Mouse (Mus musculus) kidney, adult 8-10 months (tissue): ENCODE results near the gene Manba.

Source experiments
- DNase-seq, 2 experiments: peaks; one replicate each; pipeline ENCODE4 v3.0.0; 2022

Manba gene

GRCm38 (mm10) chr3:135586060-135586459 lies 100.6 kb downstream of the Manba start:
- no peak for DNase-seq

- DNase-seq: no peak
Measured at GRCm38 (mm10) chr3:135586471-135586880, 101.1 kb downstream of the Manba start.

GRCm38 (mm10) chr3:135590471-135590870 lies 105.1 kb downstream of the Manba start:
- DNase-seq: no peak

GRCm38 (mm10) chr3:135591376-135591775 lies 106.0 kb downstream of the Manba start:
- no peak for DNase-seq

GRCm38 (mm10) chr3:135592011-135592410 lies 106.6 kb downstream of the Manba start:
- DNase-seq: no peak

GRCm38 (mm10) chr3:135594238-135594917 lies 109.0 kb downstream of the Manba start:
- DNase-seq: no peak

GRCm38 (mm10) chr3:135597014-135597413 lies 111.6 kb downstream of the Manba start:
- no peak for DNase-seq

- DNase-seq: no peak
Measured at GRCm38 (mm10) chr3:135598355-135598754, 112.9 kb downstream of the Manba start.

- no peak for DNase-seq
Measured at GRCm38 (mm10) chr3:135602731-135603130, 117.3 kb downstream of the Manba start.

- no peak for DNase-seq
Measured at GRCm38 (mm10) chr3:135604626-135605417, 119.4 kb downstream of the Manba start.

- DNase-seq: no peak
Measured at GRCm38 (mm10) chr3:135605474-135605873, 120.1 kb downstream of the Manba start.

- DNase-seq: no peak
Measured at GRCm38 (mm10) chr3:135606592-135606991, 121.2 kb downstream of the Manba start.

GRCm38 (mm10) chr3:135607021-135607420 lies 121.6 kb downstream of the Manba start:
- no peak for DNase-seq

- DNase-seq: no peak
Measured at GRCm38 (mm10) chr3:135607660-135608473, 122.5 kb downstream of the Manba start.

GRCm38 (mm10) chr3:135610221-135610620 lies 124.8 kb downstream of the Manba start:
- no peak for DNase-seq

GRCm38 (mm10) chr3:135614376-135614775 lies 129.0 kb downstream of the Manba start:
- no peak for DNase-seq

GRCm38 (mm10) chr3:135616730-135617129 lies 131.3 kb downstream of the Manba start:
- DNase-seq: no peak
